Mouse (Mus musculus): ENCODE results near the gene Etv4. TPM values are rescaled to one million over a fixed set of nuclear protein-coding genes. Genes with fewer than 3 reads are reported as not detected.
A peak's percentile ranks its signal among the peaks of the same experiment; 100 is the strongest.

Etv4 gene
- 10 to 100 TPM in 3 of 4 experiments, 1 to 10 TPM in 1; 9.8 to 17.3 (median 12.6) TPM for total RNA-seq (2022)

- peak; percentile 83 to 92 for DNase-seq (ENCODE audit: low spot score in 2 of 2)
Observed at GRCm38 (mm10) chr11:101785143-101785851, at the start of gene Etv4. Gene Etv4 (minus strand): TSS chr11:101785371.

GRCm38 (mm10) chr11:101832001-101832400 is 46.8 kb upstream of the Etv4 start:
- DNase-seq (ENCODE audit: low spot score in 2 of 2), result peak; percentile 36 to 46

- no peak for DNase-seq (ENCODE audit: low spot score in 2 of 2)
Observed at GRCm38 (mm10) chr11:101830616-101831015, 45.4 kb upstream of the Etv4 start.

- DNase-seq (ENCODE audit: low spot score in 2 of 2), result no peak
Observed at GRCm38 (mm10) chr11:101830112-101830511, 44.9 kb upstream of the Etv4 start.

GRCm38 (mm10) chr11:101828718-101829117 is 43.5 kb upstream of the Etv4 start:
- DNase-seq (ENCODE audit: low spot score in 2 of 2), result no peak

- no peak for DNase-seq (ENCODE audit: low spot score in 2 of 2)
Observed at GRCm38 (mm10) chr11:101823210-101823609, 38.0 kb upstream of the Etv4 start.

GRCm38 (mm10) chr11:101820899-101821298 is 35.7 kb upstream of the Etv4 start:
- no peak for DNase-seq (ENCODE audit: low spot score in 2 of 2)

GRCm38 (mm10) chr11:101819853-101820252 is 34.7 kb upstream of the Etv4 start:
- no peak for DNase-seq (ENCODE audit: low spot score in 2 of 2)

- no peak for DNase-seq (ENCODE audit: low spot score in 2 of 2)
Observed at GRCm38 (mm10) chr11:101815103-101816085, 30.2 kb upstream of the Etv4 start.

- DNase-seq (ENCODE audit: low spot score in 2 of 2), result peak; percentile 49 to 79
Observed at GRCm38 (mm10) chr11:101814375-101815102, 29.4 kb upstream of the Etv4 start.

GRCm38 (mm10) chr11:101813259-101813658 is 28.1 kb upstream of the Etv4 start:
- peak; percentile 60 to 82 for DNase-seq (ENCODE audit: low spot score in 2 of 2)

- DNase-seq (ENCODE audit: low spot score in 2 of 2), result no peak
Observed at GRCm38 (mm10) chr11:101809060-101809828, 24.1 kb upstream of the Etv4 start.

GRCm38 (mm10) chr11:101807266-101807665 is 22.1 kb upstream of the Etv4 start:
- no peak for DNase-seq (ENCODE audit: low spot score in 2 of 2)

GRCm38 (mm10) chr11:101806741-101807140 is 21.6 kb upstream of the Etv4 start:
- no peak for DNase-seq (ENCODE audit: low spot score in 2 of 2)

GRCm38 (mm10) chr11:101805113-101805704 is 20.0 kb upstream of the Etv4 start:
- DNase-seq (ENCODE audit: low spot score in 2 of 2), result no peak

GRCm38 (mm10) chr11:101801386-101801785 is 16.2 kb upstream of the Etv4 start:
- DNase-seq (ENCODE audit: low spot score in 2 of 2), result no peak

GRCm38 (mm10) chr11:101798083-101798482 is 12.9 kb upstream of the Etv4 start:
- DNase-seq (ENCODE audit: low spot score in 2 of 2), result no peak

GRCm38 (mm10) chr11:101797355-101797754 is 12.2 kb upstream of the Etv4 start:
- DNase-seq (ENCODE audit: low spot score in 2 of 2), result no peak

- DNase-seq (ENCODE audit: low spot score in 2 of 2), result no peak
Observed at GRCm38 (mm10) chr11:101790811-101791526, 5.8 kb upstream of the Etv4 start.

- no peak for DNase-seq (ENCODE audit: low spot score in 2 of 2)
Observed at GRCm38 (mm10) chr11:101787432-101787831, 2.3 kb upstream of the Etv4 start.
